Mouse (Mus musculus) spleen, adult 2 months (tissue): Measurements from ENCODE around the gene Gulp1.

Source experiments
- CTCF ChIP-seq: fragments of 200-500 bp; IDR thresholded peaks from 2 replicates; pipeline ENCODE4 v1.5.1; 2011; ENCODE audit warnings: mild to moderate bottlenecking, inconsistent platforms; ENCODE audit not compliant: insufficient read depth, insufficient read length, insufficient replicate concordance; ENCODE audit errors: extremely low read depth
- POLR2A ChIP-seq: fragments of 200-500 bp; IDR thresholded peaks from 2 replicates; pipeline ENCODE4 v1.6.1; 2011; ENCODE audit warnings: low read depth, low read length, inconsistent platforms

DNA sequence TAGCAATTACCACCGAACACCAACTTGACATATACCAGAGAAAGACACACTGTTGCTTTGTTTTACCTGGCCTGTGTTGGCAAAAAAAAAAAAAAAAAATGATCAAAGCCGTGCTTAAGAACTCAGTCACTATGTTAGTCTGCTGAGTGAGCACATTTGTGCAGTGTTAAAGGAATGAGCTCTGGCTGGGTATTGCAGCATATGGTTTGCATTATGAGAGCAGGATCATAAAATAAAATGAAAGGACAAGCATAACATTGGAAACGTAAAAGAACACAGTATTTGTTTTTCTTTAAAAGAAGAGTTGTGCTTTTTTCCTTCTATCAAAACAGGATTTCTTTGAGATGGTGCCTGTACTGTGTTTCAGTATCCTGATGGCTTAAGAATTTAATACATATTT is 128.1 kb downstream of the Gulp1 start:
- TF ChIP-seq POLR2A (no peak), CTCF (no peak)
